Mouse (Mus musculus) gastrocnemius, postnatal 36 days (tissue): ENCODE measurements around the gene Ifna15. TPM values are rescaled to one million over a fixed set of nuclear protein-coding genes. Genes with fewer than 3 reads are reported as not detected.

Experiments used
- DNase-seq, 2 experiments: peaks; one replicate each; pipeline ENCODE4 v3.0.0; 2022
- intact Hi-C: fragments of 180-260 bp; cut with DNase I; formaldehyde crosslinking; loops from one replicate; pipeline ENCODE4 v1.15.1; 2025
- total RNA-seq, 2 experiments: library from RNA; stranded (reverse); gene quantifications; 2 replicates each; pipeline ENCODE4 v1.2.3; 2021

Ifna15 gene
- total RNA-seq, 2 experiments from 2014 or later: not detected

- DNase-seq: no peak
- intact Hi-C loops: no loop called here
Observed at GRCm38 (mm10) chr4:88515250-88515649, 42.8 kb downstream of the Ifna15 start.

- peak; percentile 22 to 36 for DNase-seq
- intact Hi-C loops: no loop called here
Observed at GRCm38 (mm10) chr4:88514403-88514802, 43.6 kb downstream of the Ifna15 start.

DNA sequence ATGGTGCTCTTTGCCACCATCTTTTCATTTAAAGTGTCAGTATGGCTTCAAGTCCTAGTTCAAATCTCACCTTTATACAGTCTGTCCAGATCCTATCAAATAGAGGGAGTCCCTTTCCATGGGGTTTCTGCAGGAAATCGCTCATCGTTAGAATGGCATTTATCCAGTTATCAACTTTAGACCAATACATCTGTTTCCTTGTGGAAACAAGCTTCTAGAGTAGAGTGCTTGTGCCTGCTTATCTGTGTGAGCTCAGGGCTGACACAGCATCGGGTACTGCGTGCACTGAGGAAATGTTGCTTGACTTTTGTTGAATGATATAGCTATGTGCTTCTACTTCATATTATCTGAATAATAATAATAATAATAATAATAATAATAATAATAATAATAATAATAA lies 44.3 kb downstream of the Ifna15 start:
- intact Hi-C loops: no loop called here
- no peak for DNase-seq

Other genes with a start within 250 kb of the Ifna15 start
- gene Hacd4, start 119.3 kb downstream of the Ifna15 start, total RNA-seq: 1 to 10 TPM; 1.0 to 1.2 TPM
- gene Ifnb1, start 35.5 kb downstream of the Ifna15 start, total RNA-seq: not detected
- not detected for gene Ifna14, start 13.6 kb upstream of the Ifna15 start, total RNA-seq
- not detected for gene Ifna9, start 34.1 kb upstream of the Ifna15 start, total RNA-seq
- gene Ifna12, start 45.1 kb upstream of the Ifna15 start, total RNA-seq: not detected
- not detected for gene C87499, start 76.2 kb upstream of the Ifna15 start, total RNA-seq
- gene Ifna13, start 86.2 kb upstream of the Ifna15 start, total RNA-seq: not detected
- gene Ifna16, start 118.7 kb upstream of the Ifna15 start, total RNA-seq: not detected
- not detected for gene Ifna2, start 125.7 kb upstream of the Ifna15 start, total RNA-seq
- not detected for gene Ifnab, start 133.1 kb upstream of the Ifna15 start, total RNA-seq
- under 1 TPM in 1 of 2 experiments, not detected in 1; 0.42 TPM for gene Gm26566, start 163.6 kb upstream of the Ifna15 start, total RNA-seq
- 10 to 100 TPM; 43.9 to 50.4 TPM for gene Klhl9, start 164.2 kb upstream of the Ifna15 start, total RNA-seq
- not detected for gene Gm13271, start 196.6 kb upstream of the Ifna15 start, total RNA-seq
- not detected for gene Gm13283, start 201.9 kb upstream of the Ifna15 start, total RNA-seq
- not detected for gene Gm13290, start 215.6 kb upstream of the Ifna15 start, total RNA-seq
- not detected for gene Gm13289, start 218.7 kb upstream of the Ifna15 start, total RNA-seq
- not detected for gene Gm13272, start 221.6 kb upstream of the Ifna15 start, total RNA-seq
- not detected for gene Ifnz, start 223.9 kb upstream of the Ifna15 start, total RNA-seq
- not detected for gene Gm13276, start 227.5 kb upstream of the Ifna15 start, total RNA-seq
- not detected for gene Gm13277, start 230.4 kb upstream of the Ifna15 start, total RNA-seq
- not detected for gene Gm13278, start 233.3 kb upstream of the Ifna15 start, total RNA-seq
- gene Gm13275, start 236.2 kb upstream of the Ifna15 start, total RNA-seq: not detected
- not detected for gene Gm13279, start 239.2 kb upstream of the Ifna15 start, total RNA-seq
- gene Gm13285, start 241.4 kb upstream of the Ifna15 start, total RNA-seq: not detected
- not detected for gene Gm13287, start 245.0 kb upstream of the Ifna15 start, total RNA-seq
- not detected for gene Gm13288, start 247.3 kb upstream of the Ifna15 start, total RNA-seq